Mouse (Mus musculus) gastrocnemius, postnatal 25 days (tissue): Measurements from ENCODE around the gene Fry. TPM values are rescaled to one million over a fixed set of nuclear protein-coding genes. Genes with fewer than 3 reads are reported as not detected.

Source experiments
- DNase-seq: peaks from one replicate; pipeline ENCODE4 v3.0.0; 2022
- total RNA-seq, 2 experiments: library from RNA; stranded (reverse); gene quantifications; 1 replicate in 1 of 2; 2 replicates in 1 of 2; pipeline ENCODE4 v1.2.3; 2021

The Fry gene
- total RNA-seq, 2 experiments from 2014 or later, result 75.1 to 87.6 TPM

- DNase-seq, result no peak
Observed at GRCm38 (mm10) chr5:150394645-150395044, 276.2 kb downstream of the Fry start.

- DNase-seq, result no peak
Observed at GRCm38 (mm10) chr5:150402832-150403447, 284.5 kb downstream of the Fry start.

DNA sequence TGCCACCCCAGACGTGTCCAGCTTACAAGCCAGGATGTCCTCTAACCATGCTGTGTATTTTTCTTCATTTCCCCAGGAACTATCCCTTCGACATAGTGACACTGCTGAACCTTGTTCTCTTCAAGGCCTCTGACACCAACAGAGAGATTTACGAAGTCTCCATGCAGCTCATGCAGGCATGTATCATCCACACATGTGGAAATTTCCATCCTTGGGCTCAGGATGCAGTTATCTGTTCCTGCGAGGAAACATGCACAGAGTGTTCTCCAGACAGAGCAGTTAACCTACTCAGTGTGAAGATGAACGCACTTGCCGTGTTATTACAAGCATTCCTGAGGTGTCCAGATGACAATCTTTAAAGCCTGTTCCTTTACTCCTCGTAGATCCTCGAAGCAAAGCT is 286.4 kb downstream of the Fry start:
- DNase-seq, result no peak

DNA sequence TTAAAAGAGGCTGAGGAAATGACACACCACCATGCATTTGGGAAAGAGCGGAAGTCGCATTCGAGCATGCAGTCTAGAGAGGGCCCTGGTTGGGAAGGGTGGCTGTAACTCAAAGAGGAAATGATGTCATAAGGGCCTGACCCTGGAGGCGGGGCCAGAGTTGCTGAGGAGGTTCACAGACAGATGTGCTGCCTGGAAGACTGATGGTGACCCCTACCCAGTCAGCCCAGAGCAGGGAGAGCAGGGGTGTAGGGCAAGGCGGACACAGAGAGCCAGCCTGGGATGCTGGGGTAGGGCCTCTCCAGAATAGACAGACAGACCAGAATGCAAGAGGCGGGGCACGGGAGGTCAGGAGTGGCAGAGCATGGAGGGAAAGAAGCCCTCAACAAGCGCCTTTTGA is 290.5 kb downstream of the Fry start:
- no peak for DNase-seq

DNA sequence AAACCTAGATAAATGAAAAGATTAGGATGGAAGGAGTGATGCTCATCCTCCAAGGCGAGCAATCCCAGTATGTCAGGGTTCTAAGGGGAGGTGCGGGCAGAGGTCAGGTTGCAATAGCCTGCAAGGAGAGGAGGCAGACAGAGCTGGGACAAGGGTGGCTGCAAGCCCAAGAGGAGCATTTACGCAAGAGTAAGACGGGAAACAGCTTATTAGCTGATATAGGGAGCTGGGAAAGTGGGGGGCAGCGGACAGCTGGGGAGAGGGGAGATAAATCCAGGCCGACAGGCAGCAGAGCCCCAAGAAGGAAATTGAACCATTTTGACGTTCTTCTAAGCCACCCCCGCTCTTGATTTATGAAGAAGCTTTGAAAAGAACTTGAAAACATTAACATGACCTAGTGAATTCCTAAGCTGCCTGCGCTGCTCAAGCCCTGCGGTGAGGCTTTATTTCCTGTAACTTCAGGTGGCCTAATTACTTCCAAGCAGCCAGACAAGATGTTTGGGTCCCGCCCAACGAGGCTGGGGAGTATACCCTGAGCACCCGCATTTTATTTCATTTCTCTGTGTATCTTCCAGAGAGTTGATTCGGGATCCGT is 291.1 kb downstream of the Fry start:
- DNase-seq, result no peak

- no peak for DNase-seq
Observed at GRCm38 (mm10) chr5:150412750-150413450, 294.5 kb downstream of the Fry start.

- no peak for DNase-seq
Observed at GRCm38 (mm10) chr5:150414823-150415222, 296.4 kb downstream of the Fry start.

GRCm38 (mm10) chr5:150417223-150417622 is 298.8 kb downstream of the Fry start:
- DNase-seq, result no peak

GRCm38 (mm10) chr5:150418035-150418434 is 299.6 kb downstream of the Fry start:
- no peak for DNase-seq

DNA sequence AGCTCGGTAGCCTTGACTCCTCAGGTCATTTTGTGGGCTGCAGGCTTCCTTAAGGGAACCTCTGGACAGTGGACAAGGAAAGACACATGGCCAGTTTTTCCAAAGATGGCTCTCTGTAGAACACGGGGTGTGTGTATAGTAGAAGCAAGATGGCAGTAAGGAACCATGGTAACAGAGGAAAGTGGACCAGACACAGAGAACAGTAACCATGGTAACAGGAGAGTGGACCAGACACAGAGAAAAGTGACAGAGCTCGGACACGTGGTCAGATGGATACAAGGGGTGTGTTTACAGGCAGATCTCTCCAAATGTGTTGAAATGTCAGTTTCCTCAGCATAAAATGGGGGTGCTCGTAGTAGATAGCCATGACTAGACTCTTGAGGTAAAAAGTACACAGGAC is 306.6 kb downstream of the Fry start:
- no peak for DNase-seq

DNA sequence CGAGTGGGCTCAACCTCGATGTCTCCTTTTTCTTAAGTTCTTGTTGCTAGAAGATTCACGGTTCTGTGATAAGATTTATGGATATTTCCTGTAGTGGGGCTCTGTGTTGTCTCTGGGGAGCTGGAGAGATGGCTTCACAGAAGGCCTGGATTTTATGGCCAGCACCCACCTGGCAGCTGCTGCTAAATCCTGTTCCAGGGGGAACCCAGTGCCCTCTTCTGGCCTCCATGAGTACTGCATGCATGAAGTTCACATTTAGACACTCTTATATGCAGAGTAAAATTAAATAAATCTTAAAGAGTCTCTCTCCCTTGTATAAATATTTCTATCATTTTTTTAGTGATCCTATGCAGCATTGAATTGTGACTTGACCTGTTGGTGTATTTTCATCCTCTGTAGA is 308.1 kb downstream of the Fry start:
- DNase-seq, result no peak

DNA sequence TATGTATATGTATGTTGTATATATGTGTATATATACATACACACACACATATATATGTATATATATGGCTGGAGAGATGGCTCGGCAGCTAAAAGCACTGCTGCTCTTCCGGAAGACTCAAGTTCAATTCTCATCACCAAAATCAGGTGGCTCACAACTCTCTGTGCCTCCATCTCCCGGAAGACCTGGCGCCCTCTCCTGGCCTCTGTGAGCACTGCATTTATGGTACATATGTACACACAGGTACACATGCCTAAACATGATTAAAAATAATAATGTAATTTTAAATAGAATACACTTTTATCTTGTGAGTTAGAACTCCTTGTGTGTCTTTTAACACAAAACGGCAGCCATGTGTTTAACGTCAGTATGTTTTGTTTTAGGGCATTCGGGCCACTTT is 312.8 kb downstream of the Fry start:
- DNase-seq, result no peak

DNA sequence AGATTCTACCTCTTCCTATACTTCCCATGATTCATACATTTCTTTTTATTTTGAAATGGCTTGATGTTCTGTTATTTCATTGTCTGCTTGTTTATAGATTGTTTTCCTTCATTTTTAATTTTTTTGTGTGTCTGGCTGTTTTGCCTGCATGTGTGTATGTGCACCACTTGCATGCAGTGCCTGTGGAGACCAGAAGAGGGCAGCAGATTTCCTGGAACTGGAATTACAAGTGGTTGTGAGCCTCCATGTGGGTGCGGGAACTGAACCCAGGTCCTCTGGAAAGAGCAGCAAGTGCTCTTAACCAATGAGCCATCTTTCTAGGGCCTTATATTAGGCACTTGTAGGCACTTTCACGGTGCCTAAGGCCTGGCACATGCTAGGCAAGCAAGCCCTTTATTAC is 314.5 kb downstream of the Fry start:
- DNase-seq, result no peak

GRCm38 (mm10) chr5:150436629-150437389 is 318.4 kb downstream of the Fry start:
- DNase-seq, result peak; percentile 78

GRCm38 (mm10) chr5:150441690-150442089 is 323.2 kb downstream of the Fry start:
- DNase-seq, result no peak

- DNase-seq, result no peak
Observed at GRCm38 (mm10) chr5:150451281-150452003, 333.0 kb downstream of the Fry start.

DNA sequence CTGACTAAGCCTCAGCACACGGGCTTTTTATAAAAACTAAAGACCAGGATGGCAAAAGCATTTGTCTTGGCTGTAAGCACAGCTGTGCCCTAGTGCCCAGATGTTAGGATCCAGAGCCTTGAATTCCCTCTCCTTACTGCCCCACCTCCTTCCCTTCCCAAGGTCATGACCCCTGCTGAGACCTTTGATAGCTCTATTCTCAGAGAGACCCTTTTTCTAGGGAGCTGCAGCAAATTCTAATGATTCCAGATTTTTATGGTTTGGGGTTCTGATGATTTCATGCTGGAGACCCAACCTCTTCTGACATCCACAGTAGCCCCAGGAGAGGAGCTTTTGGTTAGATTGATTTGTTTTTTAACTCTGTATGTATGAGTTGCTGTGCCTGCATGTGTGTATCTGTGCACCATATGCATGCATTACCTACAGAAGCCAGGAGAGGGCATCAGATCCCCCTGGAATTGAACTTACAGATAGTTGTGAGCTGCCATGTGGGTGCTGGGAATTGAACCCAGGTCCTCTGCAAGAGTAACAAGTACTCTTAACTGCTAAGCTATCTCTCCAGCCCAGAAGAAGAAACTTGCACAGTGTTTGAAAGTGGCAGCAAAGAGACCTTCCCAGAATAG is 333.7 kb downstream of the Fry start:
- no peak for DNase-seq

GRCm38 (mm10) chr5:150452671-150453070 is 334.2 kb downstream of the Fry start:
- no peak for DNase-seq

GRCm38 (mm10) chr5:150453490-150453889 is 335.0 kb downstream of the Fry start:
- no peak for DNase-seq

GRCm38 (mm10) chr5:150457165-150457903 is 338.9 kb downstream of the Fry start:
- peak; percentile 36 for DNase-seq
